17 mouse cellular contexts compared by ENCODE assay signal in the genomic region with DNA sequence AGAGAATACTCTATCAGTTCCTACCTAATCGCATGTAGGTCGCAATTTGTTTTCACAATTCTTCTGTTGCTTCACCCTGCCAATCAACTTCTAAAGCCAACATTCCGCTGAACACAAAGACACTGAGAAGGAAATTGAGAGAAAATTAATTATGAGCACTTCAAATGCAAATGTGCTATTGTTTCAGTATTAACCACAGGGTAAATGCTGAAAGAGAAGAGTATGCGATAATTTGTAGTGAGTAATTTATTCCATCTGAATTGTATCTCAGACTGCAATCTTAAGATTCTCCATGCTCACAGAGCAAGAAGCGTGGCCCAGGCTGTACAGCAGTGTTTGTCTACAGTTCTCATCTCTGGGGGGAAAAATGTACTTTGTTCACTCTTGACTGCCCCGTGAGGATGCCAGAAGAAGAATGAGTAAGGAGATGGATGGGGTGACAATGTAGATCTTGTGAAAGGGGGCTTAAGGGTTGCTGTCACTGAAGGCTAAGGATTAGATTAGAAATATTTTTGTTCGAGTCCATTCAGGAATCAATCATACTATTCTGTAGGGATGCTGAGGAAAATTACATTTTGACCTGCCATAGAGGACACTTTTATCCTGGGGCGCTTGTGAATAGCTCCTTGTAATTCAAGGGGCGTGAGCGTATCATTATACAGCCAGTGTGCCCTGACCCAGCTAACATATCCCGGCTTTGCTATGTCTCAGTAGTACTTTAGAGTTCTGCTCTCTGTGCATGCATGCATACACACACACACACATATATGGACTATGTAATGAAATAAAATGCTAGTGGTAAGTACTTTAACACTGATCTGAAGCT.
A peak's percentile ranks its signal among the peaks of the same experiment; 100 is the strongest.
DNase-seq lines count a peak whose midpoint lies in the region; ATAC-seq and TF ChIP-seq lines count a peak whose summit lies in the region.
"Had no signal": no experiment of that assay in that cellular context is flagged by ENCODE, and none has a peak within 500 bp of the region (broad histone marks: within the 10 kb centered on the region; RNA-seq: fewer than 3 reads in every experiment).

No protein-coding gene starts in this region.

- no peaks in the 10 kb centered on the region for H3K27me3 ChIP-seq in midbrain, embryonic 11.5 days (ENCODE audit: control insufficient read depth, insufficient read depth, low read length)
- H3K27me3 ChIP-seq in midbrain, embryonic 10.5 days (ENCODE audit: low read depth, poor library complexity, severe bottlenecking): no peaks in the 10 kb centered on the region
- H3K27me3 ChIP-seq in heart, embryonic 11.5 days (ENCODE audit: control insufficient read depth, insufficient read depth, low read length): no peaks in the 10 kb centered on the region
- H3K27me3 ChIP-seq: heart, embryonic 13.5 days; limb, embryonic 12.5 days; Patski had no signal

- intact Hi-C loops in left cerebral cortex, postnatal 14 days (cut with DNase I): no loop called here

- ATAC-seq in midbrain, embryonic 11.5 days (ENCODE audit: low FRiP score): peak; percentile 82
- no peak for ATAC-seq in heart, embryonic 11.5 days (replicated peaks; ENCODE audit: insufficient number of reproducible peaks, low FRiP score, low TSS enrichment)
- ATAC-seq: Patski had no signal

- DNase-seq in midbrain, embryonic 11.5 days (ENCODE audit: low spot score, missing footprints): no peak
- no peak for DNase-seq in midbrain, embryonic 10.5 days (ENCODE audit: low spot score)
- peak; percentile 4 for DNase-seq in forelimb bud, embryonic 11.5 days (ENCODE audit: low read depth, low spot score)
- peak; percentile 30 for DNase-seq in mesoderm, embryonic 11.5 days (ENCODE audit: low read depth, low spot score)
- DNase-seq in left cerebral cortex, postnatal 14 days (ENCODE audit: low spot score in 2 of 2): no peak
- DNase-seq in lung, adult 2 months: no peak
- no peak for DNase-seq in layer of hippocampus, postnatal 10 days (ENCODE audit: low spot score in 2 of 2)
- DNase-seq: cerebellum, adult 18-20 months; lung, postnatal 10 days; right cerebral cortex, postnatal 14 days; thymus, postnatal 14 days had no signal

- no peak overlapping the region for H3K4me2 ChIP-seq in midbrain, embryonic 11.5 days
- no peak overlapping the region for H3K4me2 ChIP-seq in heart, embryonic 11.5 days
- H3K4me2 ChIP-seq: heart, embryonic 13.5 days; limb, embryonic 12.5 days had no signal

- 57% methylated on average over 11 of the region's 11 CpGs for WGBS in midbrain, embryonic 11.5 days
- 72% methylated on average over 11 of the region's 11 CpGs for WGBS in midbrain, embryonic 10.5 days
- 65% methylated on average over 11 of the region's 11 CpGs for WGBS in lung, adult 2 months
- 76% methylated on average over 11 of the region's 11 CpGs for WGBS in heart, embryonic 11.5 days (ENCODE audit: insufficient replicate concordance)

- TF ChIP-seq CTCF in lung, adult 2 months (IDR thresholded peaks at IDR 0.05; ENCODE audit: insufficient read depth, low read length): no peak

- H3K9me3 ChIP-seq in midbrain, embryonic 11.5 days (ENCODE audit: control insufficient read depth, low read length): no peaks in the 10 kb centered on the region
- no peaks in the 10 kb centered on the region for H3K9me3 ChIP-seq in midbrain, embryonic 10.5 days (replicated peaks)
- H3K9me3 ChIP-seq in heart, embryonic 11.5 days (replicated peaks; ENCODE audit: control insufficient read depth, low read length): no peaks in the 10 kb centered on the region
- H3K9me3 ChIP-seq: heart, embryonic 13.5 days; limb, embryonic 12.5 days had no signal

- no peak overlapping the region for H3K4me3 ChIP-seq in midbrain, embryonic 11.5 days (ENCODE audit: low read depth, low read length)
- no peak overlapping the region for H3K4me3 ChIP-seq in midbrain, embryonic 10.5 days
- no peak overlapping the region for H3K4me3 ChIP-seq in lung, adult 2 months (replicated peaks; ENCODE audit: extremely low read depth, low read depth, low read length)
- H3K4me3 ChIP-seq in heart, embryonic 11.5 days (ENCODE audit: low read depth, low read length): no peak overlapping the region
- H3K4me3 ChIP-seq: heart, embryonic 13.5 days; limb, embryonic 12.5 days had no signal

- peaks cover 4% of the 10 kb centered on the region; the same call in 1 of the 2 replicates for H3K4me1 ChIP-seq in midbrain, embryonic 11.5 days (ENCODE audit: control insufficient read depth, insufficient read depth, low read length)
- H3K4me1 ChIP-seq in midbrain, embryonic 10.5 days: peaks cover 12% of the 10 kb centered on the region
- no peaks in the 10 kb centered on the region for H3K4me1 ChIP-seq in lung, adult 2 months (ENCODE audit: control insufficient read depth, insufficient read depth, low read length)
- no peaks in the 10 kb centered on the region for H3K4me1 ChIP-seq in heart, embryonic 11.5 days (ENCODE audit: control insufficient read depth, insufficient read depth, low read length)
- H3K4me1 ChIP-seq: heart, embryonic 13.5 days; limb, embryonic 12.5 days had no signal

- H3K27ac ChIP-seq in midbrain, embryonic 11.5 days (ENCODE audit: low read depth, low read length): no peak overlapping the region
- H3K27ac ChIP-seq in midbrain, embryonic 10.5 days (replicated peaks): no peak overlapping the region
- H3K27ac ChIP-seq in heart, embryonic 11.5 days (ENCODE audit: low read depth, low read length): no peak overlapping the region
- H3K27ac ChIP-seq: heart, embryonic 13.5 days; limb, embryonic 12.5 days; liver, embryonic 14.5 days; stomach, postnatal 0 days had no signal

- TF ChIP-seq POLR2A in lung, adult 2 months (IDR thresholded peaks at IDR 0.05; ENCODE audit: borderline replicate concordance, extremely low read depth, low read depth, low read length): no peak

- H3K36me3 ChIP-seq in midbrain, embryonic 11.5 days (ENCODE audit: control insufficient read depth, insufficient read depth, low read length): no peaks in the 10 kb centered on the region
- H3K36me3 ChIP-seq in midbrain, embryonic 10.5 days: no peaks in the 10 kb centered on the region
- no peaks in the 10 kb centered on the region for H3K36me3 ChIP-seq in heart, embryonic 11.5 days (ENCODE audit: control insufficient read depth, insufficient read depth, low read length)
- H3K36me3 ChIP-seq: heart, embryonic 13.5 days; limb, embryonic 12.5 days had no signal

- no peak overlapping the region for H3K9ac ChIP-seq in midbrain, embryonic 11.5 days (ENCODE audit: low read length)
- no peak overlapping the region for H3K9ac ChIP-seq in heart, embryonic 11.5 days (ENCODE audit: low read depth, low read length)
- H3K9ac ChIP-seq: heart, embryonic 13.5 days; limb, embryonic 12.5 days; liver, embryonic 14.5 days had no signal

Comparison
In these comparisons a context has a peak if more than half of its experiments do, and no peak if none do; other contexts are left out.
1. DNase-seq: peak in forelimb bud, embryonic 11.5 days (single experiment) and mesoderm, embryonic 11.5 days (single experiment); none in midbrain, embryonic 11.5 days (single experiment), midbrain, embryonic 10.5 days (single experiment), left cerebral cortex, postnatal 14 days (0 of 2), lung, adult 2 months (single experiment) and layer of hippocampus, postnatal 10 days (0 of 2).